Mouse (Mus musculus) CD4-positive, CD25-positive, alpha-beta regulatory T cell, adult 4 months (primary cell): ENCODE results near the gene Crocc2. TPM values are rescaled to one million over a fixed set of nuclear protein-coding genes. Genes with fewer than 3 reads are reported as not detected.

Experiments used
- ATAC-seq: one replicate; pipeline ENCODE4 v1.8.0; 2017
- polyA plus RNA-seq, 2 experiments: library from polyadenylated mRNA; unstranded; fragments of 100-300 nt; shearing (Covaris generic); gene quantifications; one replicate each; pipeline ENCODE4 v1.2.1; 2017

The Crocc2 gene
- polyA plus RNA-seq, 2 experiments from 2014 or later: not detected

DNA sequence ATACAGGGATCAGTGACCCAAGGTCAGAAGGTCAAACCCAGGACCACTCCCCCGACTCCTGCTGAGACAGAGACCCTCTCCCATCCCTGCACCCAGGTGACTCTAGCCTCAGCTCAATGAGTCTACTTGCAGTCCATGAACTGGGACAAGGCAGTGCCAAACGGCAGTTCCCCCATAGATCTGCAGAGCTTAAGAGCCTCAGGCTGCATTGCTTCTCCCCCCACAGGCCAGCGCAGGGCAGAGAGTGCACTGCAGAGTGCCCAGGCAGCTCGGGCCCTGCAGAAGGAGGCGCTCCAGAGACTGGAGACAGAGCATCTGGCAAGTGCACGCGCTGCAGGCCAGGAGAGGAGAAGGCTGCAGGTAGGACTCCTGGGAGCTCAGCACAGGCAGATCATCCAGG lies 49.0 kb downstream of the Crocc2 start:
- ATAC-seq: no peak

DNA sequence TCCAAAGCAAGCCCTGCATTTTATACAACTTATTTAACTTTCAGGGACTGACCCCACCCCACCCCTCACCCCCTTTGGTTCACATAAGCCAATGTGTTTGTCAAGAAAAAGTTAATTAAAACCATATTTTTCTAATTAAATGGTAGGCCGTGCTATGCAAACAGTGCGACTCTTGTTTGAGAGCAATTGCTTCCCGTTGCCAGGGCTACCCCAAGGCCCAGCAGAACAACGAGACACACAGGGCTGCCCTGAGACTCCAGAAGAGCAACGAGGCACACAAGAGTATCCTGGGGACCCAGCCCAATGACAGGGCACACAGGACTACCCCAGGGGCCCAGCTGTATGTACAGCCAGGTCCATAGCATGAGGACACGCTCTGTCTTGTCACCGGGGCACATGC lies 52.3 kb downstream of the Crocc2 start:
- ATAC-seq: no peak

- ATAC-seq: no peak
Measured at GRCm38 (mm10) chr1:93223972-93224371, 55.4 kb downstream of the Crocc2 start.

GRCm38 (mm10) chr1:93225226-93225625 lies 56.7 kb downstream of the Crocc2 start:
- ATAC-seq: no peak

DNA sequence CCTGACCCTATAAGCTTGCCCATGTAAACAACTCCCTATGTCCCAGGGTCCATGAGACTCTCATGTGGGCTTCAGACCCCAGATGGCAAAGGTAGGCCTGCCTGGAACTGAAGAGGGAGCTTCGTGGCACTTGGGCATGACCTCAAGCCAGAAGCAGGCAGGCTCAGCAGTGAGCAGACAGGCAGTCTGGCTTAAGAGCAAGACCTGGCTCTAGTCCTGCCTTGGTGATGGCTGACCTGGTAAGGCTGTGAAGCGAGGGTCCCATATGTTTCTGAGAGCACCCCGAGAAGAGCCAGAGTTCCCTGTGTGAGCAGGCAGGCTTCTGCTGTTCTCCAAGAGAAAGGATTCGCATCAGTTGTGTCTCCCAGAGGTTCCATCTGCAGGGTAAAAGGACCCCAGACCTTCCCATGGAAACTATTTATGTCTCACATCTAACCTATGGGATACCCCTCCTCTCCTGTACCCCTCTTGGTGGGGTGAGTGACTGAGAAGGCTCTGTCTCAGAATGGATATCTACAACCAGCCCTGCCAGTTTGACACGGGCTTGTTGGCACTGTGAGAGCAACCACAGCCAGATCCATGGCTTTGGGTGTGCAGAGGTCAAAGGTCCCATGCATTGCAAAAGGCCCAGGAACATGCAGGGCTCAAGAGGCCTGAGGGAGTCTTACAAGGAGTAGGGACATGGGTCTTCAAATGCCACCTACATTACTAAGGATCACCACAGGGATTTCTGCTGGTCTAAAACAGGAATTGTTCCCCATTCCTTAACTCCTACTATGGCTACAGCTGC lies 57.4 kb downstream of the Crocc2 start:
- ATAC-seq: no peak

- no peak for ATAC-seq
Measured at GRCm38 (mm10) chr1:93227303-93227975, 58.9 kb downstream of the Crocc2 start.

GRCm38 (mm10) chr1:93227976-93228365 lies 59.4 kb downstream of the Crocc2 start:
- ATAC-seq: no peak

GRCm38 (mm10) chr1:93229221-93229620 lies 60.7 kb downstream of the Crocc2 start:
- ATAC-seq: no peak

DNA sequence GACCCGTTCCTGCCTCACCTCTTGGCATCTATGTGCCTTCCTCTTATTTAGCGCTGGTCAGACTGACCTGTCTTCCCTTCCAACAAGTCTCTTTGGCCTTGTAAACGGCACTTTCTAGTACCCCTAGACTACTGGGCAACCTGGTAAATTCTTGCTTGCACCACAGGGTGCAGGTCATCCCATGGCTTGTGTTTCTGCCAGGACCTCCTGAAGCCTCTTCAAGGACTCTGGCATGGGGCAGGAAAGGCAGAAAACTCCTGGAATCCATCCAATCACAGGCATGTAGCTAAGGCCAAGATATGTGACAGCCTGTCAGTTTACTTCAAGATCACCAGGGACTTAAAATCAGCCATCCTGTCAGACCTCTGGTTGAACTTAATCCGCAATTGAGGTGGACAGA lies 61.1 kb downstream of the Crocc2 start:
- no peak for ATAC-seq

DNA sequence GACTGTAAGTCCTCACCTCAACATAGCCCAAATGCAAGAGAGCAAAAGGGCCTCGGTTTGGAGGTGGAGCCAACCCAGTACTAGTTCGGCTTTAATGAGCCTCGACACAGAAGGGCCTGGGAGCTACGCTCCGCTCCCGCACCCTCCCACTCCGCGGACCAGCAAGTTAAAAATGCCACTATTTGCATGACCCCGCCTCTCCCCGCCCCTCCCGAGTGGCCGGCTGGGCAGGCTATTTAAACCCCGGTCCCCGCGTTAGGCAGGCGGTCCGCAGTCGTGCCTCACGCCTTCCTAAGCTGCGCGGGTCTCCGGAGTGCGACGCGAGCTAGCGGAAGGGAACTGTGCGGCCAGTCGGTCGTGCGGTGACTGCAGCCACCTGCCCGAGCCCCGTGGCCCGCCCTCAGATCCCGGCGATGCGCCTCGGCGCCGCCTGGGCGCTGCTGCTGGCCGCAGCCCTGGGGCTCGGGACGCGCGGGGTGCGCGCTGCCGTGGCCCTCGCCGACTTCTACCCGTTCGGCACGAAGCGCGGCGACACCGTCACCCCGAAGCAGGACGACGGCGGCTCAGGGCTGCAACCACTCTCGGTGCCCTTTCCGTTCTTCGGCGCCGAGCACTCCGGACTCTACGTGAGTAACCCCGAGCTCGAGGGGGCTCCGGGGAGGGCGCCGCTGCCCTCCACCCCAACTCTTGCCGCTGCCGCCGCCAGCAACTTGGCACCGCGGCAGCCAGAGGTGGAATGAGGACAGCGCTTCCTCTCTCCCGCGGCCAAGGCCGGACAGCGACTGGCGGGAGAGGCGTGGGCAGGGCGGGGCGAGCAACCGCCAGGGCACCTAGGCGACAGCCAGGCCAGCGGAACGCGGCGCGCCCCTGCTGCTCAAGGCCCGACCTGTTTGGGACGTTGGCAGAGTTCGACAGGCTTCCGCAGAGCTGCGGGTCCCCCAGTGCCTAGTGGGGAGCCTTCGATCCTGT lies 67.3 kb downstream of the Crocc2 start, which contains the start of gene Sned1:
Gene Sned1, plus strand, starts transcription at position 266 of the 969 bp plus-strand sequence.
- no peak for ATAC-seq

DNA sequence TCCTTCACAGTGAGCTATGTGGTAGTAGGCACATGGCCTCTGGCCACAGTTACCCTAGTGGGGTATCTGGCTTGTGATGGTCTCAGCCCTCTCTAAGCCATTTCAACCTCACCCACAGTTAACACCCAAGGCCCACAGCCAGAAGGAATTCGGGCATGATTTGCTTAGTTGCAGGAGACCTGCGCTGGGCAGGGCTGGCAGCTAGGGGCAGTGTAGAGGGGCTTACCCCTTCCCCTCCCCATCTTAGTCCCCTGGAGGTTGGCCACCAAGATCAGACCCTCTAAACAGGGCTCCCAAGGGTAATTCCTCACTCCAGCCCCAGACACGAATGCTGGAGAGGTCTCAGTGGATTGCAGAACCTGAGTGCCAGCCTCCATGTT lies 68.0 kb downstream of the Crocc2 start:
- no peak for ATAC-seq

GRCm38 (mm10) chr1:93237676-93238075 lies 69.2 kb downstream of the Crocc2 start:
- no peak for ATAC-seq

- ATAC-seq: no peak
Measured at GRCm38 (mm10) chr1:93238201-93238600, 69.7 kb downstream of the Crocc2 start.

GRCm38 (mm10) chr1:93245936-93246335 lies 77.4 kb downstream of the Crocc2 start:
- no peak for ATAC-seq

GRCm38 (mm10) chr1:93252586-93252985 lies 84.1 kb downstream of the Crocc2 start:
- ATAC-seq: no peak

DNA sequence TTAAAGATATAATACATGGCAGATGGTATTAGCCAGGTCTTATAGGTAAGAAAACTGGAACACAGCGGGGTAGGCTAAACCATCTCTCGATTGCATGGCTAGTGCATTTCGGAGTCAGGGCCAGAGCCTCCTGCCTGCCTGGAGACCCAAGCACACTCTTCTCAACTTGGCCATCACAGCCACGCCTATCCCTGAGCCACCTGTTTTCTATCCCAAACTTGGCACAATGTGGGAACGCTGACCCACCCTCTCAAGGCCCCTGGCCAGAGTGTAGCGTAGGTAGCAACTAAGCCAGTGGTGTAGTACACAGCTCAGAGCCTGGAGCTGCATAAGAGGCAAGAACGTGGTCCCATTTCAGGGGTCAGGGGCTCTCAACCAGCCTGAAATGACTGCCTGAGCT lies 87.2 kb downstream of the Crocc2 start:
- no peak for ATAC-seq

- no peak for ATAC-seq
Measured at GRCm38 (mm10) chr1:93257560-93257959, 89.0 kb downstream of the Crocc2 start.

GRCm38 (mm10) chr1:93267207-93267606 lies 98.7 kb downstream of the Crocc2 start:
- ATAC-seq: no peak

DNA sequence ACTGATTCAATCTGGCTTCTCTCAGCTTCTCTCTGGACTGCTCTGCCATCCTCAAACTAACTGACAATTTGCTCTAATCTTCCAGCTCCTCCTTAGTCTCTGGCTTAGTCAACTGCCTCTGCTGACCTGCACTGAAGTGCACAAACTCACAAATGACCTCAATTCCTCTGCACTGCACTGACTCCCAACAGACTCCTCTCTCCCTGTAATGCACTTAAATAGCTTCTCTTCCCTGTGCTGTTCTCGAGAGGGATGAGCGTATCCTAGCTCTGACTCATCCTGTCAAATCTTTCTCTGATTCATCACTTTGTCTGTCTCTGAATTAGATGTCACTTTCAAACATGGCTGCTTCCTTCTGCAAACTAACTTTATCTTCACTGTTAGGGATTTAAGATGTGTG lies 99.7 kb downstream of the Crocc2 start:
- ATAC-seq: no peak

DNA sequence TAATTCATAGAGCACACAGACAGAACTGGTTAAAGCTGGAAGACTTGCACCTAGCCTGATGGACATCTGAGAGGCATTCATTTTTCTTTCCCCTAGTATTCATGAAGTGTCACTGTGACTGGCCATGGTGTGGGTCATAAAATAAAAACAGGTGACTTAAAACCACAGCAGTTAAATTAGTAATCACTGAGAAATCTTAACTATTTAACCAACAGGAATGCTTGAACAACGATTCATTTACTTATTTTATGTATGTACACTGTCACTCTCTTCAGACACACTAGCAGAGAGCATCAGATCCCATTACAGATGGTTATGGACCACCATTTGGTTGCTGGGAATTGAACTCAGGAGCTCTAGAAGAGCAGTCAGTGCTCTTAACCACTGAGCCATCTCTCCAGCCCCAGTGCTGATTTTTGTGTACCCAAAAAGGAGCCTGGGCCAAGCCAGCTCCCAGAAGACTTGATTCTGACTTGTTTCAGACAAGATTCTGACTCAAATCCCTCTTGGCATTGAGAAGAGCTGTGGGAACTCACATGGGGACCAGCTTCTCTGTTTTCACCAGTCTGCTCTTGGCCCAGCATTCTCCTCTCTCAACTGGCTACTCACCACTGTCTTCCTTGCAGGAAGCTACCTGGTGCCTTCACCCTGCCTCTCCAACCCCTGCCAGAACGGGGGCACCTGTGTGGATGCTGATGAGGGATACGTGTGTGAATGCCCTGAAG lies 102.2 kb downstream of the Crocc2 start:
- no peak for ATAC-seq

DNA sequence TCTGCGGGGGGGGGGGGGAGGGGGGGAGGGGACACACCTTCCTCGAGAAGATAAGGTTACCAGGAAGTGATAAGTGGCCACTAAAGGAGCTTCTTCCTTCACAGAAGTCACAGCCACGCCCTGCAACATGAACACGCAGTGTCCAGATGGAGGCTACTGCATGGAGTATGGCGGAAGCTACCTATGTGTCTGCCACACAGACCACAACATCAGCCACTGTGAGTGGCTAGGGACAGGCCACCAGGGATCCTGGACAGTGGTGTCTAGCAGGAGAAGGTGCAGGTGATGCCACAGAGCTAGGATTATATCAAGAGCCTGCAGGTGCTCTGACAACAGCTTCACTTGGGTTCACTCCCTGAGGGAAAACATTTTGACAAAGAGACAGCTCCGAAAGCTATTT lies 103.2 kb downstream of the Crocc2 start:
- no peak for ATAC-seq

DNA sequence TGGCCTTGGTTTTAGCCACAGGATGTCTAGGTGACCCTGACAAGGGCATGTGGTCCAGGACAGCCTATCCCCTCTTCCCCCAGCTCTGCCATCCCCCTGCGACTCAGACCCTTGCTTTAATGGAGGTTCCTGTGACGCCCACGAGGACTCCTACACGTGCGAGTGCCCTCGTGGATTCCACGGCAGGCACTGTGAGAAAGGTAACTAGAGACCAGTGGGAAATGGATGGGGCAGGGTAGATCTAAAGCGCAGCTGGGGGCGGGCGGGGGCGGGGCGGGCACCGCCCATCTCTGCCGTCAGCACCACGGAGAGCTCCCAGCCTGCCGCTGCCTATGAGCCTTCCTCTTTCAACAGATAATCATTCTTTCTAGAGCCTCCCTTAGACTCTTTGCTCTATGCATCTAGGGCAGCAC lies 103.9 kb downstream of the Crocc2 start:
- ATAC-seq: no peak
